26 mouse cellular contexts compared by ENCODE assay signal in genomic region chr19:41112609-41113008, GRCm38 (mm10). TPM values are rescaled to one million over a fixed set of nuclear protein-coding genes. Genes with fewer than 3 reads are reported as not detected.
"Had no signal": no experiment of that assay in that cellular context is flagged by ENCODE, and none has a peak within 500 bp of the region (broad histone marks: within the 10 kb centered on the region; RNA-seq: fewer than 3 reads in every experiment).

No protein-coding gene starts in this region.

- H3K36me3 ChIP-seq: limb, embryonic 12.5 days; liver, embryonic 12.5 days; liver, embryonic 15.5 days; midbrain, embryonic 12.5 days; midbrain, embryonic 15.5 days; neural tube, embryonic 13.5 days had no signal

- H3K4me2 ChIP-seq: limb, embryonic 12.5 days; liver, embryonic 12.5 days; liver, embryonic 15.5 days; midbrain, embryonic 12.5 days; midbrain, embryonic 15.5 days; neural tube, embryonic 13.5 days had no signal

- H3K9ac ChIP-seq: limb, embryonic 12.5 days; liver, embryonic 12.5 days; liver, embryonic 15.5 days; midbrain, embryonic 12.5 days; midbrain, embryonic 15.5 days; neural tube, embryonic 13.5 days had no signal

- H3K27ac ChIP-seq: left cerebral cortex, adult 2 months; limb, embryonic 12.5 days; liver, embryonic 12.5 days; liver, embryonic 15.5 days; macrophage; midbrain, embryonic 12.5 days; midbrain, embryonic 15.5 days; neural tube, embryonic 13.5 days had no signal

- H3K9me3 ChIP-seq: limb, embryonic 12.5 days; liver, embryonic 12.5 days; liver, embryonic 15.5 days; midbrain, embryonic 12.5 days; midbrain, embryonic 15.5 days; neural tube, embryonic 13.5 days had no signal

- ATAC-seq: intestine, postnatal 0 days; liver, embryonic 12.5 days; lung, postnatal 0 days; midbrain, embryonic 15.5 days had no signal

- H3K4me1 ChIP-seq: liver, embryonic 12.5 days; liver, embryonic 15.5 days had no signal

- H3K4me3 ChIP-seq: left cerebral cortex, adult 2 months; limb, embryonic 12.5 days; liver, embryonic 12.5 days; liver, embryonic 15.5 days; midbrain, embryonic 12.5 days; midbrain, embryonic 15.5 days; neural tube, embryonic 13.5 days had no signal

- H3K27me3 ChIP-seq: limb, embryonic 12.5 days; liver, embryonic 12.5 days; neural tube, embryonic 13.5 days had no signal

- DNase-seq: kidney, postnatal 10 days; layer of hippocampus, postnatal 36 days; liver; lung, adult 18-20 months; retina, postnatal 1 day; thymus, adult 18-20 months; thymus, postnatal 36 days had no signal

RNA-seq across cellular contexts. Expression of gene Opalin, which starts 35.7 kb away (rescaled TPM):
- total RNA-seq: megakaryocyte, adult 5-6 weeks; neutrophil, adult 5-6 weeks had no signal
- polyA plus RNA-seq: intestine, embryonic 14.5 days; intestine, postnatal 0 days; kidney, embryonic 14.5 days; limb, embryonic 12.5 days; liver, embryonic 12.5 days; liver, embryonic 15.5 days; macrophage; midbrain, embryonic 12.5 days; midbrain, embryonic 15.5 days; neural tube, embryonic 13.5 days; small intestine, adult 2 months; spleen, adult 2 months; stomach, embryonic 16.5 days; testis, adult 2 months; urinary bladder, adult 2 months had no signal
